Mouse (Mus musculus): ENCODE data around the gene Mknk1. TPM values are rescaled to one million over a fixed set of nuclear protein-coding genes. Genes with fewer than 3 reads are reported as not detected.

Gene Mknk1
- total RNA-seq, 1 experiment from 2014 or later: 29.3 TPM

DNA sequence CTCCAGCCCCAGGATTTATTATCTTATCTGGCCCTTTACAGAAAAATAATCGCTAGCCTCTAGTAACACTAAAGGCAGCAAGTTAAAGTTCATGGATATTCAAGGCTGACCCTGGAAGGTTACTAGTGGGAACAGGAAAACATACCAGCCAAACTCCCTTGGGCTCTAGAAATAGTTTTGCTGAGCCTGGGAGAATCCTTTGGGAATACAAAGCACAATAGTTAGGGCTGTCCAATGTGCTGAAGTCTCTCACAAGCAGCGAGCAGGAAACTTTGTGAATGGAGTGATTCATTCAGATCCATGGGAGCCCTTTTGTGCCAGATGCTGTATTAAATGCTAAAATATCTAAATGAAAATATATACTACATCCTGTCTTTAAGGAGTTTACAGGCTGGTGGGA lies 7.7 kb downstream of the Mknk1 start:
- peak; percentile 21 for DNase-seq

DNA sequence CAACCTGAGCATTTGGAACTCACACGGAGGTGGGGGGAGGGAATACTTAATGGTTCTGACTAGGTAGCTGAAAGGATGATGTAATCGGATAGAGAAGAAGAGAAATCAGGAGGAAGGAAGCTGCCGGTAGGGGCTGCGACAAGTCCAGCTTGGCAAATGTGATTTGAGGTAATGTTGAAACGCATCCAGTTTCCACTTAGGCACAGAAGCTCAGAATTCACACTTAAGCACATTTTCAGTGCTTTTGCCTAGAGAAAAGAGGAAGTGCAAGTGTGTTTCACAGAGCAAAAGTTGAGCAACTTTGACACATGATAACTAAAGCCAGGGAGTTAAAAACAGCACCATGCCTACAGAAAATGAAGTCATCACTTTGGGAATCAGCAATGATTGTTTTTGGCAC lies 8.4 kb downstream of the Mknk1 start:
- DNase-seq: no peak

DNA sequence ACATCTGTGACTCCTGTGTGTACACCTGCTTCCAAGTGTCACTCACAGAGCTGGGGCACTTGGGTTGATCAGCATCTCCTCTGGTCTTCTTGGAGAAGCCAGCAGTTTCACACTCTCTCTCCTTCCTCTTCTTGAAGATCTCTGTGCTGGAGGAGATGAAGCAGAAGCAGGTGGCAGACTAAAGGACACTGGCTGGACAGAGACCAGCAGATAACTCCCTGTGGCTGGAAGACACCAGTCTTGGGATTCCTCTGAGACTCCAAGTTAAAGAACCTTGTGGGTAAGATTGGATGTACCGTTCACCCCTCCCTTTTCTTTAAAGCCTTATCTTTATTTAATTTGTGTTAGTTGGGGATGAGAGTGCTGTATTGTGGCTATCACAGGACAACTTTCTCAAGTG lies 9.1 kb downstream of the Mknk1 start:
- DNase-seq: no peak

DNA sequence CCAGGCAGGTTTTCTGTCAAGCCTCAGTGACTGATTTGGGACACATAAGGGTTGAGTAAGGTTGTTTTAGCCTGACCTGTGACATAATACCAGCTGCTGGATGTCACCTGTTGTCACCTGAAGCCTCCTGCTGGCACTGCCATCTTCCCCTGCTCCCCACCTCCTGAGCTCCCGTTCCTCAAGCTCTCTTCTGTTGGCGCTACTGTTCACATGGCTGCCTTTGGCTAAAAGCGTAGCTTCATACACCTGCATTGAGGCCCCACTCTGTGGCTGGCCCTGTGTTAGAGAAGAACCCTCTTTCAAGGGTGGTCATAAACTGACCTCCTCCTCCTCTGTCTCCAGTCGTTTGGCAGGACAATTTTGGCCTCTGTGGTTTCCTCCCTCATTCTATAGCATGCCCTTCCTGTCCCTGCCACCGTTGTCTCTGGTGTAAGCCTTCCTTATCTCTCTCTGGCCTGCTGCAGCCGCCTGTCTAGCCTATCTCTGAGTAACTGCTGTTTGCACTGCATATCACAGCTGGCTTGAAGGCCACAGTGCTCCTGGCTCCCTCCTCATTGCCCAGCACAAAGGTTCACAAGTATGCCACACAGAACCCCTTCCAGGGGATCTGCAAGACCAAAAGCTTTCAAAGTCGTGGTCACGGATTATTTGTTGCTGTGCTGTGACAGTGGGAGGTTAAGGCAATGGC lies 10.1 kb downstream of the Mknk1 start:
- no peak for DNase-seq

DNA sequence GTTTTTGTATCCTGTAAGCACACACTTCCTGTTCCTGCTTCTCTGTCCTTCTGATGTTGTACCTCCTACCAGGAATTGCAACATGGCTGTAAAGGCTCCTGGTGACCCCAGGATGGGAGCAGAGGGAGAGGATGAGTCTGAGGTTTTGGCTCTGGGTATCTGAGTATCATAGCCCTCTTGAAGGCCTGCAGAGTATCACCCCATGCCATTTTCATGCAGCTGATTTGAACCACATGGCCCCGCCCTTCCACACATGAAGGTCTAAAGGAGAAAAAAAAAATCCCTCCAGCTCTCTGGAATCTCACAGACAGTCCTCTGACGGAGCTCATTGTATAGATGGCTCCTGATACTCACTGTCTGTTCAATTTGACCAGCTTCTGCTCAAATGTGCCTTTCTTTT lies 11.1 kb downstream of the Mknk1 start:
- DNase-seq: no peak

DNA sequence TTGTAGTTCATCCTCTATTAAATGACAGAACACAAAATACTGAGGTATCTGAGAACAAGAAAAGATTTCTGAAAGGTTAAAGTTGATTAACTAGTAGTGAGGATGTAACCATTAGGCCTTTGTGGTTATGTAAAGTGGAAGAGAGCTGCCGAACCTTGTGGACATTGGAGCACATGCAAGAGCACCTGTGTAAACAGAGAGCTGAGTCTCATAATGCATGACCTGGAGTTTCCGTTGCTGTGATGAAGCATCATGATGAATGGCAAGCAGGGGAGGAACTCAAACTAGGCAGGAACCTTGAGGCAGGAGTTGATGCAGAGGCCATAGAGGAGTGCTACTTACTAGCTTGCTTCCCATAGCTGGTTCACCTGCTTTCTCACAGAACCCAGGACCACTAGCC lies 11.6 kb downstream of the Mknk1 start:
- no peak for DNase-seq

DNA sequence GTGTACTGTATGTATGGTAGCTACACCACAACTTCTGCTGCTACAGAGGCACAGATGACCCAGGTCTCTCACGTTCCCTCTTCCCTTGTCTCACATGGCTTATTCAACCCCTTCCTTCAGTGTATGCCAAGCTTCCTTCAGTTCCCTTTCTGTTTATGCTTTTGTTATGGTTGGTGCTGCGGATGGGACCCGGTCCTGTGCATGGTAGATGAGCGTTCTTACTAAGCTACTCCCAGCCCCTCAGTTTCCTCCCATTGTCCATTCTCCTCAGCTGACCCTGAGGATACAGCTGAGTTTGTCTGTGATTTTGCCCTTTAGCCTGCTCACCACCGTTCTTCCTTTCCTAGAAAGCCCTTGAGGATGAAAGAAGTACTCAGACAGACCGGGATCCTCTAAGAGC lies 12.6 kb downstream of the Mknk1 start:
- DNase-seq: no peak

DNA sequence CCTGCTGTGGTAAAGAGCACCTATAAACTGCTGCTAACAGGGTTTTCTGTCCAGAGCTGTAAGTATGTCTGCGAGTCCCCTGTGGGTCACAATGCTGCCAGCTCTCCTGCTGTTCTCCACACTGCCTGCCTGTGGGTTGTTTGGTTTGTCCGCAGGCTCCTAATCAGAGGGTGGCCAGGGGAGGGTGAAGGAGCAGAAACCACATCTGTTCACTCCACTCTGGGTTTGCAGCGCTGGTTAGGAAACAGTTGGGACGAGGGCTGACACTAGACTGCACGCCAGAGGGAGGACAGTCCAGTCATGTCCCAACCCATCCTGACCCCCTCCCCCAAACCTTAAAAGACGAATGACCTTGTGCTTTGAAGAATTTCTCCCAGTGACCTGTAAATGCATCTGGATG lies 16.1 kb downstream of the Mknk1 start:
- DNase-seq: no peak

DNA sequence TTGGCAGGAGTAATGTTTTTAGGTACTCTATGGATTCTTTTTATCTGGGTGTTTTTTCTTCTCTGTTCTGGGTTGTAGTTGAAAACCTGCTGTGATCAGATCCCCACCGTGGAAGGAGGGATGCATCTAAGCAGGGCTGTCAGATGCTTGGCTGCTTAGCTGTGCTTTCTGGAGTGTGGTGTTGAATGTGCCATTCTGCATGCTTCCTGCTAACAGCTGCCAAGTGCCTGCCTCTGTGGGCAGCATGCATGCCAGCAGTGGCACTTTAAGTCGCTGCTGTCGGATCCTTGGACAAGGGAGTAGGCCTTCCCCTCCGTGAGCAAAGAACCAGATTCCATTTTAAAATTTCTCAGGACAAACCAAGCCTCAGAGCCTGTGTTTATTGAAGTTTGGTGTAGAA lies 16.6 kb downstream of the Mknk1 start:
- DNase-seq: no peak

DNA sequence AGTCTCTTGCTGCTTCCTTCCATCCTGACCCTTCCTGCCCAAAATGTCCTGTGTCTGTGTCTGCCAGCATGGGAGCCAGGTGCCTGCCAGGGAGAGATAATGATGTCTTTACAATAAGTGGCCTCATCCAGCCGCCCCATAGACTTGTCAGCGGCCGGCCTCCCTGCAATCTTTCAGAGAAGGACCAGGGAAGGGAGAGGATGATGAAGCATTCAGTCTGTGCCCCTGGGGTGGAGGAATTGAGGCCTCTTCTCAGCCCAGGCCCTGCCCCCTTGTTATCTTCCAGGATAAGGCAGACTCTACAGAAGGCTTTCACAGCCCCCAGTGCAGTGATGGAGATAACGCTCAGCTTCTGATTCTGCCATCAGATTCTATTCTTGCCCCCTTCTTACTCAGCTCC lies 17.3 kb downstream of the Mknk1 start:
- DNase-seq: no peak

DNA sequence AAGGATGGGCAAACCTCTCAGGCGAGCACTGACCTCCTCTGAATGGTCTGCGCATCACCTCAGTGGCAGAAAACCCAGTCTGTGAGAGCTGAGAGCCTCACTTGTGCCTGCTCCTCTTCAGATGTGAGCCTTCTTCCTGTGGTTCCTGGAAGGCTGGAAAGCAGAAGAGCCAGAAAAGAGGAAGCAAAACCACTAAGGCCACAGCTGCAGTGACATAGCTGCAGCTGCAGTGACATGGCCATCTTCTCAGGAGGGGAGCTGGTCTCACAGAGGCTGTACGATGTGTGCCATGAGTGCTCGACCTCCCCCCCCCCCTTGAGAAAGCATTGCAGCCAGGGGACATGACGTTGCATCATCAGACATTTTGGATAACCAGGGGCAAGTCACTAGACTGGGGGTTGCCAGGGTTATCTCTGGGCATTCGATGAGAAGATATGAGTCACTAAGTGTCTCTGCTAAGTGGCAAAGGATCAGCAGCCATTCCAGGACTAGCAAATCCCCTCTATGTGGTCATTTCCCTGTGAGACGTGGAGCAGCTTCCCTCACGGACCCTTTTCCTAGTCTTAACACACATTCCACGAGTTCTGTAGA lies 18.4 kb downstream of the Mknk1 start:
- DNase-seq: no peak

DNA sequence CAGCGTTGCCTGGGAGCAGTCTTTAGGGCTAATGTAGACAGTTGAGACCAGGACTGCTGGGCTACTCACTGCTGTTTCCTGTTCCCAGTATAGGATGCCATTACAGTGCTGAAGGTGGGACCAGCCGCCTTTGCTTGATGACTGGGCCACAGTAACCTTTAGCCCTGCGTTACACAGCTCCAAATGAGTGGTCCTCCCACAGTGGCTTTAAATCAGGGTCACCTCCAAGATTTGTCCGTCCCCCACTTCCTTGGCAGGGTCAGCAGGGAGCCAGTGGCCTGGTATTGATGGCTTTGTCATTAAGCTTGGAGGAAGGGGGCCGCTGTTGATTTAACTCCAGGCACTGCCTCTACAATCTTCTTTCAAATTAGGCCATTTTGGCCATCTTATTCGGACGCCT lies 24.4 kb downstream of the Mknk1 start:
- no peak for DNase-seq

DNA sequence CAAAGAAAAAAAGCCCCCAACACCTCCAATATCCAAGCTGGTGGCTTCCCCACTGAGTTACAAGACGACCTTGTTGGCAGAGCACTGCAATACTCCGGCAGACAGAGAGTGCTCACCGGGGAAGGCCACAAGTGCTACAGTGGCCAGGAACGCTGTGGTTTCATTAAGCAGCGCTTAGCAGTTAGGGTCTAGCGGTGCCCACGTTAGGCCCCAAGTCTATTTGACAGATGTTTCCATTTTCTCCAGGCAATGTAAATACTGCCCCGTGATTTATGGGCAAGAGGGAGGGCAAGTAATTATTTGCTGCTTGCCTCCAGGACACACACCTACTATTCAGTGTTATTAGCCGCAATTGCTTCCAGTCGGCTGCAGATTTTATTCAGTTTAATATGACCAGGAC lies 24.9 kb downstream of the Mknk1 start:
- no peak for DNase-seq

DNA sequence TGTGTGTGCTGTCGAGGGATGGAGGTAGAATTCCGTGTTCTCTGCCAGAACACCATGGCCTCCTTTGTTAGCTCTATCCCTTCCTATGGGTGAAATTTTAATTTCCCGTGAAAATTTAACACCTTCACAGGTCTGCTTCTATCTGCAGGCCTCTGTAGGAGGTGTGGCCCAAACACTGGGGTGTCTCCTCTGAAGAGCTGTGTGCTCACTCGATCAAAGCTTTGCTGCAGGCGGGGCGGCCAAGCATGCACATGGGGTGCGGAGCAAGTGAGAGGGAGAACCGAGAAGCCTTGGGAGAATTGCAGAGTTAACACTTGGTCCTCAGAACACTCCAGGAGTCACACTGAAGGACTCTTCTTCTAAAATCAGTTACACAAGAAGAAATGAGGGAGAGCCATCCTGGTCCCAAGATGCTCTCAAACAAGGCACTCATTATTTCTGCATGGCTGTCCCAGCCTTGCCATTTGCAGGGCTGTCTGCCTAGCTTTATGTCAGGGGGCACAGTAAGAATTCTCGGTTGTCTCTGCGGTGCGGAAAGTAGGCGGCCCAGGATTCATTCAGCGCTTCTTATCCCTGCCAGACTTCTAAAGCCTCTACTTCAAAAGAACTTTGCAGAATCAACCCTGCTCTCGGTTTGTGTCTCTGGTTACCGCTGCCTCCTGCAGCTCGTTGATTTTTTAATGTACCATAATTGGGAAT lies 30.7 kb downstream of the Mknk1 start:
- DNase-seq: no peak

DNA sequence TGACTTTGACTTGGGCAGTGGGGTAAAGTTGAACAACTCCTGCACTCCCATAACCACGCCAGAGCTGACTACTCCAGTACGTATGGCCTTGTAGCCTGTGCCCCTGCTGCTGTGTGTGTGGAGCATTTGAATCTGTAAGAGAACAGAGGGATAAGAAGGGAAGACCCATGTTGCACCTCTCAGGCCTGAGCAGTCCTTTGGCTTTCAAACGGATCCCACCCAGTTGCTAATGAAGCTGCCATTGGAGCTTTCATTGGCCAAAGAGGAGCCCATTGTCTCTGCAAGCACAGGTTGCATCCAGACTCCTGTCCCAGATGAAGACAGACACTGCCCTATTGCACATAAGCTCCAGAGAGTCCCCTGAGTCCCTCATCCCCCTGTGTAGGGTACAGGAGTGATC lies 34.2 kb downstream of the Mknk1 start:
- DNase-seq: no peak

DNA sequence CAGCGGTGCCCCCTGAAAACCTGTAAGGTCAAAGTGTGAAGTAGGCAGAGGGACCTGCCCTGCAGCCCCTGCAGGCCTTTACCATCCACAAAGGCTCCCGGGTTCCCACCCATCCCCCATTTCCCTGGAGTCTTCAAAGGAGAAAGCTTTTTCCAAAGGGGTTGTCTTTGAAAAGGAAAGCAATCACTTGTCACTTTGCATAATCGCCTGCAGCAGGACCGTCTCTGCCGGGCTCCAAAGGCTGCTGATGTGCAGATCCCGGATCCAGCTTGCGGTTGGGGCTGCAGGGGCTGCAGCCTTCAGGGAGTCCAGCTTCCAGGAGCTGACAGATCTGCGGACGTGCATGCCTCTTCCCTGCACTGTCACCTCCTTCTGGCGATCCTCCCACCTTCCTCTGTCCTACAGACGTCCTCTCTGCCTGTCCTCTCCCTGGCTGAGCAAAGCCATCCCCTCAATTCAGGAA lies 39.2 kb downstream of the Mknk1 start:
- DNase-seq: no peak

DNA sequence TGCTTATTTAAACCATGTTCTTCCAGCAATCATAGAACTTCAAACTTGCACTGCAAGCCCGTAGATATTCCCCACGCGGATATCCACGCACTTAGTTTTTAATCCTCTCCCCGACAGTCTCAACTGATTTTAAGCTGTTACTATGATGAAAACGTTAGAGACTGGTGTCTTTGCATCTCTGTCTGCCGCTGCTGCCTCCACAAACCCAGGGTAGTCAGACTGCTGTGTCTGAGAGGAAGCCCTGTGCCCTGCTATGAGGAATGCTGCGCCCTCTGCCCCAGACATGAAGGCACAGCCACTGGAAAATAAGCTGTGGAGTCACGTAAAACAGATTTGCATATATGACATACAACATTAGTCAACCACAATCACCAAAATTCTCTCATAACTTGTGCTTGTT lies 39.8 kb downstream of the Mknk1 start:
- DNase-seq: no peak

DNA sequence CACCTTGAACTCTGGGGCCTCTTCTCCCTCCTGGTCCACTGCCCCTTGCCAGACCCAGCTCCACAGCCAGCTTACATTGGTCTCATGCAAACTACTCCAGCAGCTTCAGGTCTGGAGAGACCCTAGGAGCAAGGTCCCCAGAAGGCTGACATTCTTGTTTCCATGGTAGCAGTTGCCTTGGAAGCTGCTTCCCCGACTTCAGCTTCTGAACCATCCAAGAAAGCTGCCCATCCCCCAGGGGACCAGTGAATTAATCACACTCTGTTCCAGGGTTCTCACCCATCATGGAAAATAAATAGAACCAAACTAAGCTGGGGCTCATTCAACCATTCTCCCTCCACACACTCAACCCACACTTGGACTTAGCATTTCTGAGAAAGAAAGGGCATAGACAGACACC lies 42.2 kb downstream of the Mknk1 start:
- DNase-seq: no peak

DNA sequence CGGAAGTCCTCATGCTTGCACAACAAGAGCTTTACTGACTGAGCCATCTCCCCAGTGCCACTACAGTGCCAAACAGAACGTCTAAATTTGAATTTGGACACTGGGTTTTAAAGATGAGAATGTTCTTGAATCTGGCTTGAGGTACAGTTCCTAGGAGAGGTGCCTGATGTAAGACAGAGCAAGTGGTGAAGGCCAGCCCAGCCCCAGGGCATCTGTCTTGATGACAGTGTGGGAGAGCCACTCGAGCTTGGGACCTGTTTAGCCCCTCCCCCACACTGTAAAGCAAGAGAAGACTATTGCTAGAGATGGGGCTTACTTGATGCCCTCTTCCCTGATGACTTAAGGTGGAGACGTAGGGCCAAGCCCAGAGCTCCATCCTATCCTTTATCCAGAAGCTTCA lies 43.2 kb downstream of the Mknk1 start:
- DNase-seq: no peak

DNA sequence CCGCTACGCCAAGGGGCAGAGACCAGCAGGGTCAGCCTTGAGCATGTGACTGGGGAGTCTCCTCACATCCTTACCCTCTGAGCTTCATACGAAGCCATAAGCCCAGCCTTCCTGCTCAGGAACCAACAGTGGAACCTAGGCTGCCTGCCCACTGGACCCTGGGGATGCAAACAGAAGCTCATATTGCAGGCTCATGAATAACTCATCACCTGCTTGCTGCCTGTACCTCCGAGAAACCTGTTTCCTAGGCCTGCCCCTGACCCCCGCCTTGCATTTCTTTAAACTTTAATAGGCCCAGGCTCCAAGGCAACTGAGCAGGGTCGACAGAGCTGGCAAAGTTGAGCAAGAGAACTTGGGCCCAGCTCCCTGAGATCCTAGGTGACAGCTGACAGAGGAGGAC lies 45.0 kb downstream of the Mknk1 start, which contains the start of gene Kncn:
Kncn (plus strand) TSS at position 379 of the 400 bp plus-strand sequence.
- no peak for DNase-seq

DNA sequence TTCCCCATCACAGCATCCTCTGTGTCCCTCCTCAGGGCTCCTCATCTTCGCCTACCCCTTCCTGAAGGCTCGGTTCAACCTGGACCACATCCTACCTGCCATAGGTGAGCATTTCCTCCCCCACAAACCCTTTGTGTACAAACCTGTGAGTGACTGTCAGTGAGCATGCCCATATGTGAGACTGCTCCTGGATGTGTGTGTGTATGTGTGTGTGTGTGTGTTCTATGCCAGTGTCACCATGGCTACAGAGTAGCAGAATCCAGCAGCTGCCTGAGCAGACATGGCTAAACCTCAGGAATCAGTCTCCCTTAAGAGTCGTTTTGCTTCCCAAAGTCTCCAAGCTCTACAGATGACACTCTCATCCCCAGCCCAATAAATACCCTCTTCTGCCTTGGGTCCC lies 46.8 kb downstream of the Mknk1 start:
- DNase-seq: no peak

DNA sequence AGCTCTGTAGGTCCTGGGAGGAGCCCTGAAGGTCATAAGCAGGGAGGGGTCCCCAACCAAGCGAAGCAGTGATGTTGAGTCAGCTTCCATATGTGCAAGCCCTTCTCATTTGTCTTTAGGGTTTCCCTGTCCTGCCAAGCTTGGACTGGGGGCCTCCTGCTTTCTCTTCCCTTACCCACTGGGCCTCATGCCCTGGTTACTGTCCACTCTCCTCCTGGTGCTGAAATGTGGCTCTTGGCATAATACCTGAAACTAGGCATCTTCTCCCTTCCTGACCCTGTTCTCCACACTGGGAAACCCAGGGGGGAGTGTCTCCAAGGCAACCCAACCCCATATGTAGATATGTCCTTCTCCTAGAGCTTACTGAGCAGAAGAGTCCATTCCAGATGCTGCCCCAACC lies 47.9 kb downstream of the Mknk1 start:
- DNase-seq: peak; percentile 36

DNA sequence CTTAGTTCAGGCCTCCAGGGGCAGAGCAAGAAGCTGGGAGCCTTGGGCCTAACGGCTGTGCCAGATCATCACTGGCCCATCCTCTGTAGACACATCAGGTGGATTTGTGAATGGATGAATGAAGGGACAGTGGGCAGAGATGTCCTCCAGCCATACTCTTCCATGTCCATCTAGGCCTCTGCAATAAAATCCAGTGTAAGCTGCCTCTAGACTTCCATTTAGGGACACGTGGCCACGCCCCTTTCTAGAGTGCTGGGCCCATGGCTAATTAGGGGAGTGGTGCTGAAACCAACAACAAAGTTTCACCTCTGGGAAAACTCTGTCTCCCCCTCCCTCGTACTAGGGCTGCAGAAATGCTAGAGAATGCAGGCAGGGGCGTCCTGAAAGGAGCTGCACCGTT lies 51.1 kb downstream of the Mknk1 start:
- DNase-seq: no peak

DNA sequence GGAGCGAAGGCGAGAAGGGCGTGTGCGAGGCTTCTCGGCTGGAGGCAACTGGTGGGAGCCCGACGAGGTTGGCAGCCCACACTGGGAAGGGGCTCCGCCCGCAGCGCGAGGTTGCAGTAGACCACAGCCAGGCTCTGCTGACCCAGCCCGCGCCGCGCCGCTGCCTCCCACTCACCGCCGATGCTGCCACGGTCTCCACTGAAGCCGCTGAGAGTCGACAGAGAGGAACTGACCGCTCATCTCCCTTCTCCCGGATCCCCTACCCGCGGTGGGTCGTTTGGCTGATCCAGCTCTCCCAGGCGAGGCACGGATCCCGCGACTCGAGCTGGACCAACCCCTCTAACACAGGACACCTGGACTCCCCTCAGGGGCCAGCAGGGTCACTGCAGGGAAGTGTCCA lies 51.6 kb downstream of the Mknk1 start, which contains the start of gene 6430628N08Rik:
6430628N08Rik (plus strand) TSS at position 113 of the 400 bp plus-strand sequence.
- peak; percentile 9 for DNase-seq
